Mouse (Mus musculus) MEL-GATA-1-ER (cell line): ENCODE results near the gene Hist1h2ak.
"Not testable (repeated sequence)": the region's sequence is repeated elsewhere in the genome, so short reads cannot be mapped to it uniquely, and the experiment has no call there.

ENCODE experiments used
- DNase-seq: peaks from one replicate; pipeline ENCODE4 v3.0.0-alpha.2; 2012; ENCODE audit warnings: low read depth; ENCODE audit errors: extremely low read depth

Gene Hist1h2ak

GRCm38 (mm10) chr13:21753524-21754285 lies at the start of gene Hist1h2ak, which contains the start of gene Hist1h2bn:
Gene Hist1h2ak, minus strand, starts transcription at chr13:21753827.
Gene Hist1h2bn, plus strand, starts transcription at chr13:21754123.
- DNase-seq = peak; percentile 99

- DNase-seq = not testable (repeated sequence)
Observed at GRCm38 (mm10) chr13:21803058-21803457, 49.4 kb upstream of the Hist1h2ak start.

GRCm38 (mm10) chr13:21797163-21797562 lies 43.5 kb upstream of the Hist1h2ak start:
- DNase-seq = not testable (repeated sequence)

GRCm38 (mm10) chr13:21795584-21795983 lies 42.0 kb upstream of the Hist1h2ak start:
- DNase-seq = no peak

- DNase-seq = no peak
Observed at GRCm38 (mm10) chr13:21790601-21791283, 37.1 kb upstream of the Hist1h2ak start.

- DNase-seq = no peak
Observed at GRCm38 (mm10) chr13:21789925-21790324, 36.3 kb upstream of the Hist1h2ak start.

- peak; percentile 70 for DNase-seq
Observed at GRCm38 (mm10) chr13:21787760-21788593, 34.4 kb upstream of the Hist1h2ak start.

GRCm38 (mm10) chr13:21786899-21787629 lies 33.4 kb upstream of the Hist1h2ak start, which contains the start of the genes Hist1h2an and Hist1h2bp:
Gene Hist1h2an, minus strand, starts transcription at chr13:21787218.
Gene Hist1h2bp, plus strand, starts transcription at chr13:21787461.
- DNase-seq = peak; percentile 96

- DNase-seq = peak; percentile 73
Observed at GRCm38 (mm10) chr13:21786189-21786898, 32.7 kb upstream of the Hist1h2ak start.

- DNase-seq = peak; percentile 26
Observed at GRCm38 (mm10) chr13:21784311-21784710, 30.7 kb upstream of the Hist1h2ak start.

- DNase-seq = peak; percentile 63
Observed at GRCm38 (mm10) chr13:21783734-21784161, 30.1 kb upstream of the Hist1h2ak start.

GRCm38 (mm10) chr13:21783255-21783617 lies 29.6 kb upstream of the Hist1h2ak start, which contains the start of gene Hist1h3i:
Gene Hist1h3i, minus strand, starts transcription at chr13:21783370.
- peak; percentile 93 for DNase-seq

- DNase-seq = peak; percentile 81
Observed at GRCm38 (mm10) chr13:21782361-21783254, 29.0 kb upstream of the Hist1h2ak start.

GRCm38 (mm10) chr13:21781639-21782038 lies 28.0 kb upstream of the Hist1h2ak start:
- no peak for DNase-seq

- DNase-seq = peak; percentile 36
Observed at GRCm38 (mm10) chr13:21781021-21781555, 27.5 kb upstream of the Hist1h2ak start.

GRCm38 (mm10) chr13:21779767-21780731 lies 26.4 kb upstream of the Hist1h2ak start, which contains the start of gene Hist1h1b:
Gene Hist1h1b, minus strand, starts transcription at chr13:21780625.
- DNase-seq = peak; percentile 87
